Mouse (Mus musculus) heart, postnatal 0 days (tissue): ENCODE results near the gene Gm45140. TPM values are rescaled to one million over a fixed set of nuclear protein-coding genes. Genes with fewer than 3 reads are reported as not detected.

Experiments
- ATAC-seq: fragments of 200-750 bp; cut with Nextera tagmentation; 2 replicates; pipeline ENCODE4 v1.8.0; 2017; ENCODE audit warnings: low read depth, moderate number of reproducible peaks, moderate library complexity; ENCODE audit not compliant: insufficient read depth
- DNase-seq: peaks from one replicate; pipeline ENCODE4 v3.0.0-alpha.2; 2016; ENCODE audit warnings: low spot score
- H3K27ac ChIP-seq: fragments of 300-500 bp; sonication (generic); 2 replicates; pipeline ENCODE4 v1.5.1; 2014; ENCODE audit warnings: low read depth, mild to moderate bottlenecking
- H3K27me3 ChIP-seq: fragments of 300-500 bp; sonication (generic); 2 replicates; pipeline ENCODE4 v1.6.1; 2014; ENCODE audit warnings: low read length, mixed read lengths; ENCODE audit not compliant: control insufficient read depth, insufficient read depth
- H3K36me3 ChIP-seq: fragments of 300-500 bp; sonication (generic); replicated peaks from 2 replicates; pipeline ENCODE4 v1.6.1; 2014; ENCODE audit warnings: low read length, mixed read lengths; ENCODE audit not compliant: control insufficient read depth, insufficient read depth
- H3K4me1 ChIP-seq: fragments of 300-500 bp; sonication (generic); 2 replicates; pipeline ENCODE4 v1.6.1; 2014; ENCODE audit warnings: antibody characterized with exemption; ENCODE audit not compliant: control insufficient read depth, insufficient read depth
- H3K4me2 ChIP-seq: fragments of 300-500 bp; sonication (generic); 2 replicates; pipeline ENCODE4 v1.6.1; 2014; ENCODE audit warnings: low read depth, mild to moderate bottlenecking, low read length, moderate library complexity
- H3K4me3 ChIP-seq: fragments of 300-500 bp; sonication (generic); 2 replicates; pipeline ENCODE4 v1.5.1; 2014; ENCODE audit warnings: low read depth, low read length
- H3K9ac ChIP-seq: fragments of 300-500 bp; sonication (generic); replicated peaks from 2 replicates; pipeline ENCODE4 v1.6.1; 2014; ENCODE audit warnings: low read depth, low read length, mixed read lengths
- H3K9me3 ChIP-seq: fragments of 300-500 bp; sonication (generic); replicated peaks from 2 replicates; pipeline ENCODE4 v1.6.1; 2016; ENCODE audit warnings: low read length; ENCODE audit not compliant: control insufficient read depth
- CTCF ChIP-seq: IDR thresholded peaks from 2 replicates; pipeline ENCODE4 v1.5.1; 2016; ENCODE audit warnings: antibody characterized with exemption, control low read depth, low read depth
- EP300 ChIP-seq: IDR thresholded peaks from 2 replicates; pipeline ENCODE4 v1.6.1; 2016; ENCODE audit warnings: antibody characterized with exemption, low read depth
- WGBS: fragments of 180-500 bp; shearing (Covaris S2); extraction: QIAGEN DNeasy Blood & Tissue Kit; methylation state at CpG from one replicate; pipeline ENCODE4 v1.1.7; 2014; 5-methylcytosine and 5-hydroxymethylcytosine counted together
- polyA plus RNA-seq: library from polyadenylated mRNA; unstranded; fragments of >200 nt; fragmentation: Nextera tagmentation; extraction: Ambion mirVana; gene quantifications from 2 replicates; pipeline ENCODE4 v1.2.1, GENCODE M21; 2015
- total RNA-seq: library from RNA; depleted of rRNA; stranded (reverse); fragments of >200 nt; gene quantifications from 2 replicates; pipeline ENCODE4 v1.2.3, GENCODE M21; 2014; ENCODE audit warnings: low replicate concordance

Gene Gm45140
- total and polyA plus RNA-seq, 2 experiments from 2014 or later, result 1.1 TPM; not detected in 1

GRCm38 (mm10) chr6:87810311-87810710 lies 25.3 kb downstream of the Gm45140 start:
- no peaks in the 10 kb centered on the region for H3K27me3 ChIP-seq
- TF ChIP-seq CTCF, result no peak
- no peak for TF ChIP-seq EP300
- H3K4me1 ChIP-seq, result peaks cover 19% of the 10 kb centered on the region
- H3K4me2 ChIP-seq, result peak overlapping the region; percentile 94
- peak overlapping the region; percentile 89 for H3K27ac ChIP-seq
- peak overlapping the region; percentile 75 for H3K4me3 ChIP-seq
- no peak for ATAC-seq
- no peaks in the 10 kb centered on the region for H3K9me3 ChIP-seq
- H3K9ac ChIP-seq, result 0 out of 2 replicates have a peak overlapping the region, but pooled peaks have one; percentile 81
- H3K36me3 ChIP-seq, result 0 out of 2 replicates have a peak, but pooled peaks cover 7% of the 10 kb centered on the region
- 36% methylated on average over 6 of the region's 6 CpGs for WGBS
- no peak for DNase-seq

GRCm38 (mm10) chr6:87809651-87810161 lies 25.9 kb downstream of the Gm45140 start:
- no peak for TF ChIP-seq EP300
- TF ChIP-seq CTCF, result no peak
- DNase-seq, result no peak
- Histone ChIP-seq H3K9ac (no peak overlapping the region), H3K4me3 (peak overlapping the region; percentile 75; the same call in 1 of the 2 replicates), H3K4me1 (peaks cover 19% of the 10 kb centered on the region), H3K27ac (peak overlapping the region; percentile 28), H3K27me3 (no peaks in the 10 kb centered on the region), H3K36me3 (0 out of 2 replicates have a peak, but pooled peaks cover 7% of the 10 kb centered on the region), H3K4me2 (peak overlapping the region; percentile 94), H3K9me3 (no peaks in the 10 kb centered on the region)
- no peak for ATAC-seq
- 75% methylated on average over 6 of the region's 6 CpGs for WGBS

DNA sequence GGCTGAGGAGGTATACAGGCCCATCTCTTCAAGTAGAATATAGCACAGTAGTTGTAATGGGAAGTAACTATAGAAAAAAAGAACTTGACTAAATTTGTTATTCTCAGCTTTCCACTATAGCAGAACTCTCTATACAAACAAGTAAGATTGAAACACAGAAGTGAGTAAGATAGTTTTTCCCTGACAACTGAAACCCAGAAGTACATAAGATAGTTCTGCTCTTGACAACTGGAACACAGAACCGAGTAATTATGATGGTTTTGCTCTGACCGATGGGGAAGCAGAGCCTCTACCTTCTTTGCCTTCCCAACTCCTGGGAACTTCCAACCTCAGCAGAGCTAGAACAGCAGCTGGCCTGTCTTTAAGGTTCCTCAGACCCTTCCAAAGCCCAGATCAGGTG lies 26.5 kb downstream of the Gm45140 start:
- 81% methylated on average over 2 of the region's 2 CpGs for WGBS
- Histone ChIP-seq H3K4me2 (0 out of 2 replicates have a peak overlapping the region, but pooled peaks have one; percentile 94), H3K36me3 (0 out of 2 replicates have a peak, but pooled peaks cover 7% of the 10 kb centered on the region), H3K4me3 (0 out of 2 replicates have a peak overlapping the region, but pooled peaks have one; percentile 75), H3K27me3 (no peaks in the 10 kb centered on the region), H3K27ac (no peak overlapping the region), H3K4me1 (peaks cover 19% of the 10 kb centered on the region), H3K9ac (no peak overlapping the region), H3K9me3 (no peaks in the 10 kb centered on the region)
- ATAC-seq, result no peak
- TF ChIP-seq EP300 (no peak), CTCF (no peak)
- no peak for DNase-seq

DNA sequence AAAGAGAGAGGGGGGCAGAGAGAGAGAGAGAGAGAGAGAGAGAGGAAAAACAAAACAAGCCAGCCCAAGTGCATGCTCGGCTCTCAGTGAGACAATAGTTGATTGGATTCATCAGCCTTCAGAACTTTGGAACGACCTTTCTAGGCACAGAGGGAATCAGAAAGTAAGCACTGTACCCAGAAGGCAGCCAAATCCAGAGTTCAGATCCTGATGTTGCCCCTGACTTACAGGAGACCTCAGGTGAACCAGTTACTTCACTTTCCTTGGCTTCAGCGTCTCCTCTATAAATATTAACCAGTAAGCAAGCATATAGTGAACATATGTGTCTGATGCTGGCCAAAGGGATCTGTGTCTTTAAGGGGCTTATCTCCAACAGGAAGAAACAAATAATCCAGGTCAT lies 27.1 kb downstream of the Gm45140 start:
- TF ChIP-seq CTCF (no peak), EP300 (no peak)
- Histone ChIP-seq H3K4me1 (peaks cover 19% of the 10 kb centered on the region), H3K9me3 (no peaks in the 10 kb centered on the region), H3K36me3 (0 out of 2 replicates have a peak, but pooled peaks cover 4% of the 10 kb centered on the region), H3K27ac (no peak overlapping the region), H3K9ac (no peak overlapping the region), H3K4me2 (no peak overlapping the region), H3K27me3 (no peaks in the 10 kb centered on the region), H3K4me3 (no peak overlapping the region)
- ATAC-seq, result no peak
- DNase-seq, result no peak
- WGBS, result 65% methylated on average over 3 of the region's 3 CpGs

- WGBS, result 78% methylated on average over 4 of the region's 4 CpGs
- peaks cover 19% of the 10 kb centered on the region for H3K4me1 ChIP-seq
- no peaks in the 10 kb centered on the region for H3K9me3 ChIP-seq
- H3K27me3 ChIP-seq, result no peaks in the 10 kb centered on the region
- no peak overlapping the region for H3K27ac ChIP-seq
- H3K36me3 ChIP-seq, result 0 out of 2 replicates have a peak, but pooled peaks cover 3% of the 10 kb centered on the region
- H3K4me3 ChIP-seq, result no peak overlapping the region
- H3K4me2 ChIP-seq, result no peak overlapping the region
- no peak for TF ChIP-seq EP300
- TF ChIP-seq CTCF, result no peak
- ATAC-seq (no peak), DNase-seq (no peak)
- H3K9ac ChIP-seq, result no peak overlapping the region
Observed at GRCm38 (mm10) chr6:87807735-87808440, 27.7 kb downstream of the Gm45140 start.
